Mouse (Mus musculus) bone marrow, adult 2 months (tissue): ENCODE measurements around the gene Gpd2.

Source experiments
- CTCF ChIP-seq: fragments of 200-500 bp; IDR thresholded peaks from 2 replicates; pipeline ENCODE4 v1.5.1; 2011; ENCODE audit warnings: low read length, control low read depth; ENCODE audit not compliant: control insufficient read depth, insufficient read depth
- POLR2A ChIP-seq: fragments of 200-500 bp; IDR thresholded peaks from 2 replicates; pipeline ENCODE4 v1.6.1; 2011; ENCODE audit warnings: low read depth, mild to moderate bottlenecking, control low read depth, low read length, borderline replicate concordance; ENCODE audit not compliant: control insufficient read depth

DNA sequence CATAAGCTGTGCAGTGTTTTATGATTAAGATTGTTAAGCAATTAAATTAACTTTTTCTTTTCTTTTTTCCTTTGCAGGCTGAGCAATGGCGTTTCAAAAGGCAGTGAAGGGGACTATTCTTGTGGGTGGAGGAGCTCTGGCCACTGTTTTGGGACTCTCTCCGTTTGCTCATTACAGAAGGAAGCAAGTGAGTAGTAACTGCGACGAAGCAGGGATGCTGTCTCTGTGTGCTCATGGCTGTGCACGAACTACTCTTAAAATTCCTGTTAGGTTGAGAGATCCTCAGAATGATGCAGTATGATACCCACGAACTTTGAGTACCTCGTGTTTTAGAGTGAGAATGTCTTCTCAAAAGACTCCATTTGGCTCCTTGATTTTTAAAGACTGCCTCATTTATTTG, 30.5 kb downstream of the Gpd2 start:
- TF ChIP-seq CTCF = no peak
- TF ChIP-seq POLR2A = no peak
